Mouse (Mus musculus) hindbrain, embryonic 16.5 days (tissue): ENCODE data around the gene Chid1. TPM values are rescaled to one million over a fixed set of nuclear protein-coding genes. Genes with fewer than 3 reads are reported as not detected.
A peak's percentile ranks its signal among the peaks of the same experiment; 100 is the strongest.

Experiments
- ATAC-seq: fragments of 200-750 bp; cut with Nextera tagmentation; 2 replicates; pipeline ENCODE4 v1.8.0; 2017; ENCODE audit warnings: moderate TSS enrichment, moderate library complexity
- H3K27ac ChIP-seq: fragments of 300-500 bp; sonication (generic); 2 replicates; pipeline ENCODE4 v1.5.1; 2014; ENCODE audit warnings: low read depth, mild to moderate bottlenecking, control low read depth, low read length, moderate library complexity
- H3K27me3 ChIP-seq: fragments of 300-500 bp; sonication (generic); replicated peaks from 2 replicates; pipeline ENCODE4 v1.6.1; 2014; ENCODE audit warnings: low read length; ENCODE audit not compliant: control insufficient read depth, insufficient read depth
- H3K36me3 ChIP-seq: fragments of 300-500 bp; sonication (generic); 2 replicates; pipeline ENCODE4 v1.6.1; 2014; ENCODE audit warnings: mild to moderate bottlenecking, low read length, moderate library complexity, mixed read lengths; ENCODE audit not compliant: control insufficient read depth, insufficient read depth
- H3K4me1 ChIP-seq: fragments of 300-500 bp; sonication (generic); 2 replicates; pipeline ENCODE4 v1.6.1; 2014; ENCODE audit warnings: low read depth, low read length; ENCODE audit not compliant: control insufficient read depth, insufficient read depth
- H3K4me2 ChIP-seq: fragments of 300-500 bp; sonication (generic); 2 replicates; pipeline ENCODE4 v1.6.1; 2014; ENCODE audit warnings: mild to moderate bottlenecking, low read length, control low read depth, moderate library complexity
- H3K4me3 ChIP-seq: fragments of 300-500 bp; sonication (generic); 2 replicates; pipeline ENCODE4 v1.5.1; 2014; ENCODE audit warnings: mild to moderate bottlenecking, low read length, control low read depth, moderate library complexity
- H3K9ac ChIP-seq: fragments of 300-500 bp; sonication (generic); 2 replicates; pipeline ENCODE4 v1.6.1; 2014; ENCODE audit warnings: low read depth, mild to moderate bottlenecking, control low read depth, low read length, moderate library complexity
- H3K9me3 ChIP-seq: fragments of 300-500 bp; sonication (generic); 2 replicates; pipeline ENCODE4 v1.6.1; 2014; ENCODE audit warnings: mild to moderate bottlenecking, low read length, moderate library complexity; ENCODE audit not compliant: control insufficient read depth
- WGBS: fragments of 180-500 bp; shearing (Covaris S2); extraction: QIAGEN DNeasy Blood & Tissue Kit; methylation state at CpG from one replicate; pipeline ENCODE4 v1.1.7; 2014; 5-methylcytosine and 5-hydroxymethylcytosine counted together
- polyA plus RNA-seq: library from polyadenylated mRNA; unstranded; fragments of >200 nt; fragmentation: Nextera tagmentation; extraction: Ambion mirVana; gene quantifications from 2 replicates; pipeline ENCODE4 v1.2.1, GENCODE M21; 2015

The Chid1 gene
- polyA plus RNA-seq, 1 experiment from 2014 or later: 56.7 TPM

GRCm38 (mm10) chr7:141497600-141497999, 42.1 kb downstream of the Chid1 start:
- no peak overlapping the region for H3K4me2 ChIP-seq
- H3K27ac ChIP-seq: no peak overlapping the region
- no peak for ATAC-seq
- no peaks in the 10 kb centered on the region for H3K4me1 ChIP-seq
- no peak overlapping the region for H3K9ac ChIP-seq
- no peaks in the 10 kb centered on the region for H3K27me3 ChIP-seq
- peaks cover 6% of the 10 kb centered on the region; the same call in 1 of the 2 replicates for H3K36me3 ChIP-seq
- 94% methylated on average over 3 of the region's 3 CpGs for WGBS
- H3K9me3 ChIP-seq: no peaks in the 10 kb centered on the region
- H3K4me3 ChIP-seq: no peak overlapping the region

GRCm38 (mm10) chr7:141495940-141496339, 43.7 kb downstream of the Chid1 start:
- 85% methylated on average over 4 of the region's 4 CpGs for WGBS
- H3K9me3 ChIP-seq: no peaks in the 10 kb centered on the region
- no peak overlapping the region for H3K4me2 ChIP-seq
- no peak overlapping the region for H3K9ac ChIP-seq
- no peak overlapping the region for H3K4me3 ChIP-seq
- H3K4me1 ChIP-seq: no peaks in the 10 kb centered on the region
- no peaks in the 10 kb centered on the region for H3K27me3 ChIP-seq
- H3K27ac ChIP-seq: no peak overlapping the region
- ATAC-seq: no peak
- peaks cover 5% of the 10 kb centered on the region; the same call in 1 of the 2 replicates for H3K36me3 ChIP-seq

- Histone ChIP-seq H3K9ac (no peak overlapping the region), H3K4me3 (no peak overlapping the region), H3K9me3 (no peaks in the 10 kb centered on the region), H3K4me1 (no peaks in the 10 kb centered on the region), H3K4me2 (no peak overlapping the region), H3K36me3 (peaks cover 5% of the 10 kb centered on the region; the same call in 1 of the 2 replicates), H3K27ac (no peak overlapping the region), H3K27me3 (no peaks in the 10 kb centered on the region)
- no peak for ATAC-seq
- WGBS: 81% methylated on average over 2 of the region's 2 CpGs
These were observed 44.3 kb downstream of the Chid1 start for GRCm38 (mm10) chr7:141495379-141495778.

GRCm38 (mm10) chr7:141493729-141494128, 45.9 kb downstream of the Chid1 start:
- no peak overlapping the region for H3K4me3 ChIP-seq
- H3K4me1 ChIP-seq: no peaks in the 10 kb centered on the region
- H3K27me3 ChIP-seq: no peaks in the 10 kb centered on the region
- H3K27ac ChIP-seq: no peak overlapping the region
- peaks cover 5% of the 10 kb centered on the region; the same call in 1 of the 2 replicates for H3K36me3 ChIP-seq
- no peak overlapping the region for H3K9ac ChIP-seq
- no peaks in the 10 kb centered on the region for H3K9me3 ChIP-seq
- WGBS: 89% methylated on average over 1 of the region's 1 CpGs
- no peak overlapping the region for H3K4me2 ChIP-seq
- ATAC-seq: no peak

GRCm38 (mm10) chr7:141492738-141493137, 46.9 kb downstream of the Chid1 start:
- H3K4me1 ChIP-seq: no peaks in the 10 kb centered on the region

GRCm38 (mm10) chr7:141491151-141491550, 48.5 kb downstream of the Chid1 start:
- Histone ChIP-seq H3K9ac (no peak overlapping the region), H3K27me3 (no peaks in the 10 kb centered on the region), H3K36me3 (peaks cover 5% of the 10 kb centered on the region; the same call in 1 of the 2 replicates), H3K4me1 (peaks cover 3% of the 10 kb centered on the region; the same call in 1 of the 2 replicates), H3K27ac (no peak overlapping the region), H3K4me3 (no peak overlapping the region), H3K4me2 (no peak overlapping the region), H3K9me3 (no peaks in the 10 kb centered on the region)
- WGBS: 88% methylated on average over 2 of the region's 2 CpGs
- ATAC-seq: no peak

More at GRCm38 (mm10) chr7:141492738-141493137, 46.9 kb downstream of the Chid1 start:
- Histone ChIP-seq H3K27ac (no peak overlapping the region), H3K4me3 (no peak overlapping the region), H3K4me2 (no peak overlapping the region), H3K27me3 (no peaks in the 10 kb centered on the region), H3K9me3 (no peaks in the 10 kb centered on the region), H3K9ac (no peak overlapping the region), H3K36me3 (peaks cover 5% of the 10 kb centered on the region; the same call in 1 of the 2 replicates)
- 89% methylated on average over 5 of the region's 5 CpGs for WGBS
- no peak for ATAC-seq

GRCm38 (mm10) chr7:141487141-141487540, 52.5 kb downstream of the Chid1 start:
- Histone ChIP-seq H3K9ac (no peak overlapping the region), H3K4me3 (no peak overlapping the region), H3K27me3 (no peaks in the 10 kb centered on the region), H3K36me3 (no peaks in the 10 kb centered on the region), H3K27ac (no peak overlapping the region), H3K9me3 (no peaks in the 10 kb centered on the region), H3K4me2 (no peak overlapping the region), H3K4me1 (peaks cover 24% of the 10 kb centered on the region)
- no peak for ATAC-seq
- 71% methylated on average over 7 of the region's 7 CpGs for WGBS

- no peaks in the 10 kb centered on the region for H3K27me3 ChIP-seq
- H3K36me3 ChIP-seq: no peaks in the 10 kb centered on the region
- H3K9ac ChIP-seq: no peak overlapping the region
- H3K4me2 ChIP-seq: no peak overlapping the region
- ATAC-seq: no peak
- WGBS: 88% methylated on average over 1 of the region's 1 CpGs
- H3K4me3 ChIP-seq: no peak overlapping the region
- no peak overlapping the region for H3K27ac ChIP-seq
- peaks cover 30% of the 10 kb centered on the region for H3K4me1 ChIP-seq
- no peaks in the 10 kb centered on the region for H3K9me3 ChIP-seq
These were observed 53.4 kb downstream of the Chid1 start for GRCm38 (mm10) chr7:141486239-141486638.

- ATAC-seq: peak; percentile 11; the same call in 1 of the 2 replicates
- Histone ChIP-seq H3K27me3 (no peaks in the 10 kb centered on the region), H3K4me3 (no peak overlapping the region), H3K4me1 (peaks cover 36% of the 10 kb centered on the region), H3K9me3 (no peaks in the 10 kb centered on the region), H3K9ac (no peak overlapping the region), H3K4me2 (no peak overlapping the region), H3K27ac (no peak overlapping the region), H3K36me3 (no peaks in the 10 kb centered on the region)
- WGBS: 71% methylated on average over 2 of the region's 2 CpGs
These were observed 54.1 kb downstream of the Chid1 start for GRCm38 (mm10) chr7:141485606-141486005.

GRCm38 (mm10) chr7:141485186-141485585, 54.5 kb downstream of the Chid1 start:
- 80% methylated on average over 2 of the region's 2 CpGs for WGBS
- peaks cover 36% of the 10 kb centered on the region for H3K4me1 ChIP-seq

More at GRCm38 (mm10) chr7:141485186-141485585, 54.5 kb downstream of the Chid1 start:
- no peaks in the 10 kb centered on the region for H3K27me3 ChIP-seq
- no peaks in the 10 kb centered on the region for H3K36me3 ChIP-seq
- H3K4me3 ChIP-seq: no peak overlapping the region
- no peak for ATAC-seq
- no peak overlapping the region for H3K9ac ChIP-seq
- no peak overlapping the region for H3K27ac ChIP-seq
- H3K4me2 ChIP-seq: no peak overlapping the region
- no peaks in the 10 kb centered on the region for H3K9me3 ChIP-seq
